Mouse (Mus musculus): ENCODE measurements around the gene Prr5.

DNA sequence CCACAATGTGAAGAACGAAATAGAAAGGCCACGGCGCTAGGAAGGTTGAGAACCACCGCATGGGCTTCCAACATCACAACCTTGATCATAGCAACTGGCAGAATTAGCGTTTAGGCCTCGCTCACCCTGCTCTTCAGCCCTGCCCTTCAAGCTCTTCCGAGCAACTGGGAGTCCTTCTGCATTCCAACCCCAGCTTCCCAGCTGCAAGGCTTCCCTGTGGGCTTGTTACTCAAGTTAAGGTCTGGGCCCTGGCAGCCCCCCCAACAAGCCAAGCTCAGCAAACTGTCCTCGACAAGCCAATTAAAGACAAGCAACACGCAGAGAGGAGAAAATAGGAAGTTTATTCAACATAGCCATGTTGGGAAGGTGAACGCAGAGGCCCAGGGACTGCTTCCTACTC is 14.4 kb upstream of the Prr5 start:
- TF ChIP-seq CTCF (IDR thresholded peaks at IDR 0.05; ENCODE audit: low read depth), result no peak
- no peak for TF ChIP-seq EP300 (IDR thresholded peaks at IDR 0.05; ENCODE audit: low read depth)

Data from liver, postnatal 0 days (tissue).